Mouse (Mus musculus) right cerebral cortex, postnatal 14 days (tissue): Measurements from ENCODE around the gene Esr1.

Experiments
- DNase-seq: peaks from one replicate; pipeline ENCODE4 v3.0.0; 2022

Esr1 gene

GRCm38 (mm10) chr10:5008795-5009366, 397.5 kb downstream of the Esr1 start:
- no peak for DNase-seq

GRCm38 (mm10) chr10:5012004-5012403, 400.6 kb downstream of the Esr1 start:
- DNase-seq = no peak

DNA sequence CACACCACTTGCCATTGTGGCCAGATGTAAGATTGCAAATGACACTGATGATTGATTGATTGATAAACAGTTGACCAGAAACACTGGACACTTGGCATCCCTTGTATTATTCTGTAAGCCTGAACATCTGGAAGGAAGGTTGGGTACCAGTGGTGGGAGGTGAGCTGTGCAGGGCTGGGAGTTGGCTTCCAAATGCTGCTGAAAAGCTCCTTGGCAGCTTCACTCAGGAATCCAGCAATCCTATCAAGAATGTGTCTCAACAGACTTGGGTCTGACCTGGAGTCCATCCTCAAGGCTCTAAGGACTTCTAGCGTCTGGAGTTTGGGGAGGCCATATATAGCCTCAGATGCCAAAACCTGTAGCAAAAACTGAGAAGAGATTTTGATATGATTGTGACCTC, 403.6 kb downstream of the Esr1 start:
- DNase-seq = no peak

DNA sequence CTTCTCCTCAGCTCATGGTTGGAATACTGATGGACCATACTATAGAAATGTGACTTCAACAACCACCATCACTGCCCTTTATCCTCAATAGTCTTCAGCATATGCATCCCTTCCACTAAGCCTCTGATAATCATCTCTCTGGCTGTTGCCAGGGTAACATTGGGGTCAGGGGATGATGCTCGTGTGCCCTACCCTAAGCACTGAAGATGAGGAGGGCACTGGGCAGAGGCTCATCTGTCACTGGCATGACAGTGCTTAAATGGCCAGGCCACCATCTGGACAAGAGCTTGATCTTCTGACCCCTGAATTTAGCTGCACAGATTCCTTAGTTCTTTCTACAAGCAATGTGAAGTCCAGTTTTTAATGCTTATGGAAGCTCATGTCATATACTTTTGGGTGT, 405.8 kb downstream of the Esr1 start:
- no peak for DNase-seq

DNA sequence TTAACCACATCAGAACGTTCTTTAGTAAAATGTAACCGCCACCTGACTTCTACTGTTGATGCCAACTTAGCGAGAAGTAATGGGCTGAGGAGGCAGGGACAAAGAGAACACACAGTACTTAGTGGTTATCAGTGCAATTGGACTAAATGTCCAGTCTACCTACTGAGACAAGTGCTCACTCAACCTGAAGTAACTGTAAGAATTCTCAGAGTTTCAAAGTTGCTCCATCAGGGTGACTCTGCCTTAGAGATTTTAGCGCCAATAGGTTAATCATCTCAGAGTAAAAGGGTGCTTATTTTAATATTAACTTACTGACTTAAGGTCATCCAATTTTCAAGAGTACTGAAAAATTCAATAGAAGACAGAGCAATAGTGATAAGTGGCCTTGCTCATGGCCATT, 414.5 kb downstream of the Esr1 start:
- no peak for DNase-seq

GRCm38 (mm10) chr10:5027208-5027607, 415.8 kb downstream of the Esr1 start:
- no peak for DNase-seq

GRCm38 (mm10) chr10:5028301-5028700, 416.9 kb downstream of the Esr1 start:
- no peak for DNase-seq

- no peak for DNase-seq
These were observed 417.8 kb downstream of the Esr1 start for GRCm38 (mm10) chr10:5029161-5029560.

- no peak for DNase-seq
These were observed 418.5 kb downstream of the Esr1 start for GRCm38 (mm10) chr10:5029883-5030282.

DNA sequence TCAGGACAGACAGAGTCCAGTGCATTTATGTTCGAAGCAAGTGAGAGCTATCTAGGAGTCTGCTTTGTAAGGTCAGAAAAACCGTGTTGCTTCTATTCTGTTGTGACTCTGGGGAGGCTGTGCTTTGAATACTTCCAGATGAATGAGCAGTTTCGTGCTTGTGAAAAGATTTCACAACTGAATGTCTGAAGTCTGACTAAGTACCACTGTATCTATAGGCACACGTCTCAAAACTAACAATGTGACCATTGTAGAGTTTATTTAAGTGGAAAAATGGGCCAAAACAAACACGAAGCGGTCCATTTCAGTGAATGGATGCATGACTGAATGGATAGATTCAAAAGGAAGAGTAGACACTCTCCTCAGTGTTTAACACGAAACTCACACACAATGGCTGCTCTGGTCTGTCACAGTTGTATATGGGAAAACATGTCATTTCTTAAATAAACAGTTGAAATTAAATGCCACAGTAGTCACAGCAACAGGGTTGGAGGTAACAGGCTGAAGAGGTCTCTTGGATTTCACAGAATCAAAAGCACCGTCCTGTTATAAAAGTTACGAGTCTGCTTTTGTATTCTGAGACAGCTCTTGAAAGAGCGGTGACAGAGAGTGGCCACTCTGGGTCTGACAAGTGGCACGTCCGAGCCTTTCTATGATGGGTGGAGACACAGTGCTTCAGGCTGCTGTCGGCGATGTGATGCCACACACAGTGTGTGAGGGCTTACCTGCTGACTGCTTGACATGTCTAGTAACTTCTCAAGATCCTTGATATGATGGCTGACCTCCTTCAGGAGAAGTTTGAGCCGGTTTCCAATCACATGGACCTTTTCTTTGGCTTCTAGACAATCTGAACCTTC, 421.0 kb downstream of the Esr1 start:
- no peak for DNase-seq

- DNase-seq = no peak
These were observed 429.9 kb downstream of the Esr1 start for GRCm38 (mm10) chr10:5041254-5041653.

DNA sequence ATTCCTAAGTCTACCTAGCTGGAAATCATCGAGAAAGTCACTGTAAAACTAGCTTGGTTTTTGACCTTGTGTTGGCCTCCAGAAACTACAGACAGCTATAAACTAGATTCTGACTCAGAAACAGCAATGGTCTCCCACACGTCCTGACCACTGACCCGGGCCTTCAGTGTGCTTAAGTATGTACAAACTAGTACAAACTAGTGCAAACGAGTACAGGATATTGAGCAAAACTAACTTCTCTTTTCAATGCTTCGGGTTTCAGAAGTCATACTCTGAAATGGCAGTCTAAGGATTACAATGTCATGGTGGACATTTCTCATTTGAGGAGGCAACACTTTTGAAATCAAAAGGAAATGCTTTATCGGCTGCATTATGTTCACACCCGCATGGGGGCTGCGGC, 433.1 kb downstream of the Esr1 start:
- DNase-seq = no peak

GRCm38 (mm10) chr10:5045213-5045612, 433.8 kb downstream of the Esr1 start:
- DNase-seq = no peak

- DNase-seq = no peak
These were observed 434.3 kb downstream of the Esr1 start for GRCm38 (mm10) chr10:5045671-5046070.
